Mouse (Mus musculus): Measurements from ENCODE around the gene Ablim1. TPM values are rescaled to one million over a fixed set of nuclear protein-coding genes. Genes with fewer than 3 reads are reported as not detected.

Gene Ablim1
- total and polyA plus RNA-seq, 3 experiments: 101 to 454 (median 418) TPM

DNA sequence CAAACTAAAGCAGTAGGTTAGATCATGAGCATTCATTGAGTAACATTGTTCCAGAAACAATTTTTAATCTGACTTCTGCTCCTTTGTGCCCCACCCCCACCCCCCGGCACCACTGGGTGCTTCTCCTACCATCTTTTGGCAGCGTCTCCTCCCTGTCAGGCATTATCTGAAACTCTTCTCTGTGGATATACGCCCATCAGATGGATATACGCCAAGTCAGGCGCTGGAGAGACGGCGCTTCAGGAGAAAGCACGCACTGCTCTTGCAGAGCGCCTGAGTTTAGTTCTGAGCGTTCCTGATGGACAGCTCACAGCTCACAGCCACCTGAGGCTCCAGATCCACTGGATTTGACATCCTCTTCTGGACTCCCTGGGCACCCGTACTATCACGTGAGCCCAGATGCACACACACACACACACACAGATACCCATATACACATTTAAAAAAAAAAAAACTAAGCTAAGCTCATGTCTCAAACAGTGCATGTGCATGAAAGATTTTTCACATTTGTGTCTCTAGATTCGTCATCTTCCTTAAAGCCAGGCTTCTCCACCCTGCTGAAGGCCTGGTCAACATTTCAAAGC, 24.7 kb upstream of the Ablim1 start:
- H3K27me3 ChIP-seq (ENCODE audit: control insufficient read depth, insufficient read depth, low read length): no peaks in the 10 kb centered on the region
- H3K9ac ChIP-seq (ENCODE audit: low read depth, low read length): no peak overlapping the region
- intact Hi-C loops (cut with DNase I): no loop called here
- WGBS: 49% methylated on average over 13 of the region's 13 CpGs
- no peak overlapping the region for H3K4me3 ChIP-seq
- no peaks in the 10 kb centered on the region for H3K36me3 ChIP-seq (ENCODE audit: control insufficient read depth, insufficient read depth, low read length)
- H3K4me1 ChIP-seq (ENCODE audit: control insufficient read depth, insufficient read depth, low read length): no peaks in the 10 kb centered on the region; the same call in 1 of the 2 replicates
- no peak for DNase-seq
- H3K27ac ChIP-seq: no peak overlapping the region
- TF ChIP-seq CTCF (IDR thresholded peaks at IDR 0.05) (no peak), EP300 (IDR thresholded peaks at IDR 0.05; ENCODE audit: insufficient read depth, low read depth, low read length) (no peak), POLR2A (IDR thresholded peaks at IDR 0.05; ENCODE audit: insufficient read depth, low read depth, low read length) (no peak)
- H3K79me2 ChIP-seq (replicated peaks; ENCODE audit: control insufficient read depth, insufficient read depth, low read length): no peaks in the 10 kb centered on the region

DNA sequence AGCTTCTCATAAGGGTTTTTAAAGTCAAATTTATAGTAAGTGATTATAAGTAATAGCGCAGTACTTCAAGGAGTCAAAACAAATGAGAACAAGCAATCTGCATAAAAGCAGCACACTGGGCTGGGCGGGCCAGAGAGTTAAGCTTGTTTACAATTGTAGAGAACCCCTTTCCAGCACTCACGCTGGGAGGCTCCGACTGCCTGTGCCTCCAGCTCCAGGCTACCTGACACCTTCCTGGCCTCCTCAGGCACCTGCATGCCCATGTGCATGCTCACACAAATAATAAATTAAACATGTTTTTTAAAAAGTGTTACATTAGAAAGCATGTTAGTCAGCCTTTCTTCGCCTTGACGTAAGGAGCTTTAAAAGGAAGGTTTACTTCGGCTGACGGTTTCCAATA, 20.4 kb upstream of the Ablim1 start:
- WGBS: 90% methylated on average over 8 of the region's 8 CpGs
- peak in 1 of 2 experiments; percentile 9 for DNase-seq
- intact Hi-C loops (cut with DNase I): no loop called here
- H3K36me3 ChIP-seq (ENCODE audit: control insufficient read depth, insufficient read depth, low read length): no peaks in the 10 kb centered on the region
- H3K9ac ChIP-seq (ENCODE audit: low read depth, low read length): no peak overlapping the region
- H3K27me3 ChIP-seq (ENCODE audit: control insufficient read depth, insufficient read depth, low read length): no peaks in the 10 kb centered on the region
- H3K27ac ChIP-seq: no peak overlapping the region
- H3K4me1 ChIP-seq (ENCODE audit: control insufficient read depth, insufficient read depth, low read length): no peaks in the 10 kb centered on the region
- H3K79me2 ChIP-seq (replicated peaks; ENCODE audit: control insufficient read depth, insufficient read depth, low read length): no peaks in the 10 kb centered on the region
- H3K4me3 ChIP-seq: no peak overlapping the region
- no peak for TF ChIP-seq POLR2A (IDR thresholded peaks at IDR 0.05; ENCODE audit: insufficient read depth, low read depth, low read length)
- no peak for TF ChIP-seq EP300 (IDR thresholded peaks at IDR 0.05; ENCODE audit: insufficient read depth, low read depth, low read length)
- TF ChIP-seq CTCF (IDR thresholded peaks at IDR 0.05): no peak

DNA sequence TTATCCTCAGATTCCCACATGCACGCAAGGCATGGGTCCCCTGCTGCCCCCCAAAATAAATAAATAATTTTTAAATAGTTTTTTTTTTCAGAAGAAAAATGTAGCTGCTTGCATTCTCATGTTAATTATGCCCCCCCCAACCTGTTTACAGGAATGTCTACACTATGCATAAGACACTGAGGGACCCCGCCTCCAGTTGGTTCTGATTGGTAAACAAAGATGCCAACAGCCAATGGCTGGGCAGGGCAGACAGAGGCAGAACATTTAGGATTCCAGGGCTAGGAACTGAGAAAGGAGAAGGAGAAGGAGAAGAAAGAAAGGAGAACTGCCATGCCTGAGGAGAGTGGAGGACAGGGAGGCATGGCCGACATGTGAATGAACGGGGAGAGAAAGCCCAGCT, 18.6 kb upstream of the Ablim1 start:
- intact Hi-C loops (cut with DNase I): no loop called here
- 83% methylated on average over 4 of the region's 4 CpGs for WGBS
- H3K79me2 ChIP-seq (replicated peaks; ENCODE audit: control insufficient read depth, insufficient read depth, low read length): no peaks in the 10 kb centered on the region
- H3K9ac ChIP-seq (ENCODE audit: low read depth, low read length): no peak overlapping the region
- peak in 1 of 2 experiments; percentile 10 for DNase-seq
- H3K36me3 ChIP-seq (ENCODE audit: control insufficient read depth, insufficient read depth, low read length): no peaks in the 10 kb centered on the region
- H3K27ac ChIP-seq: no peak overlapping the region
- no peak overlapping the region for H3K4me3 ChIP-seq
- peaks cover 1% of the 10 kb centered on the region for H3K4me1 ChIP-seq (ENCODE audit: control insufficient read depth, insufficient read depth, low read length)
- TF ChIP-seq CTCF (IDR thresholded peaks at IDR 0.05) (no peak), EP300 (IDR thresholded peaks at IDR 0.05; ENCODE audit: insufficient read depth, low read depth, low read length) (no peak), POLR2A (IDR thresholded peaks at IDR 0.05; ENCODE audit: insufficient read depth, low read depth, low read length) (no peak)
- H3K27me3 ChIP-seq (ENCODE audit: control insufficient read depth, insufficient read depth, low read length): no peaks in the 10 kb centered on the region

DNA sequence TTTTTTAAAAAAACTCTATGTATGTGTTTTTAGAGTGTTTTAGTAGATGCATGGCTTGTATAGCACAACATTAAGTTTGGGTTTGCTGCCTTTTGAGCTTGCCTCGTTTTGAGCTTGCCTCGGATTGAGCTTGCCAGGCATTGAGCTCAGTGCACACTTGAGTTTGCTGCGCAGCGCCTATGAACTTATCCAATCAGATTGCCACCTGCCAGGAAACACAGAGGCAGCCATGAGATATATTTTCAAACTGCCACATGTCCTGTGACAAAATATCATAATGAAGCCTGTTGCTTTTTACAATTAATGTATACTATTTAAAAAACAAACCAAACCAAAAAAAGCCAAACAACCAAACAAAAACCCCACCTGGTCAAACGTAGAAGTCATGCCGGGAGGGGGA, 16.5 kb upstream of the Ablim1 start:
- 69% methylated on average over 6 of the region's 6 CpGs for WGBS
- no peak for DNase-seq
- intact Hi-C loops (cut with DNase I): no loop called here

DNA sequence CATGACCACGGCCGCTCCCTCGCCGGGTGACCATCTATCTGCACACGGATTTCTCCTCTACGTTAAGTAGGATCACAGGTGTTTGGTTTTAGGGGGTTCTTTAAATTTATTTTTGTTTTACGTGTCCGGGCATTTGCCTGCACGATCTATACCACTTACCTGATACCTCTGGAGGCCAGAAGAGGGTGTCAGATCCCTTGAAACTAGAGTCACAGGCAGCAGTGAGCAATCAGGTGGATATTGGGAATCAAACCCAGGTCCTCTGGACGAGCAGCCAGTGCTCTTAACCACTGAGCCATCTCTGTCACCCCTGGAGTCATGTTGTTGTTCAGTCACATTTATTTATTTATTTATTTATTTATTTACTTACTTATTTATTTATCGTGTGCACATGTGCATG, 15.6 kb upstream of the Ablim1 start:
- no peak overlapping the region for H3K27ac ChIP-seq
- no peak overlapping the region for H3K4me3 ChIP-seq
- H3K27me3 ChIP-seq (ENCODE audit: control insufficient read depth, insufficient read depth, low read length): no peaks in the 10 kb centered on the region
- no peak for TF ChIP-seq POLR2A (IDR thresholded peaks at IDR 0.05; ENCODE audit: insufficient read depth, low read depth, low read length)
- TF ChIP-seq CTCF (IDR thresholded peaks at IDR 0.05): peak; percentile 48
- H3K36me3 ChIP-seq (ENCODE audit: control insufficient read depth, insufficient read depth, low read length): no peaks in the 10 kb centered on the region
- intact Hi-C loops (cut with DNase I): no loop called here
- H3K79me2 ChIP-seq (replicated peaks; ENCODE audit: control insufficient read depth, insufficient read depth, low read length): no peaks in the 10 kb centered on the region
- no peak overlapping the region for H3K9ac ChIP-seq (ENCODE audit: low read depth, low read length)
- peaks cover 3% of the 10 kb centered on the region for H3K4me1 ChIP-seq (ENCODE audit: control insufficient read depth, insufficient read depth, low read length)
- WGBS: 73% methylated on average over 11 of the region's 11 CpGs
- DNase-seq: no peak

More for the DNA sequence above, 16.5 kb upstream of the Ablim1 start:
- H3K36me3 ChIP-seq (ENCODE audit: control insufficient read depth, insufficient read depth, low read length): no peaks in the 10 kb centered on the region
- H3K79me2 ChIP-seq (replicated peaks; ENCODE audit: control insufficient read depth, insufficient read depth, low read length): no peaks in the 10 kb centered on the region
- H3K27me3 ChIP-seq (ENCODE audit: control insufficient read depth, insufficient read depth, low read length): no peaks in the 10 kb centered on the region
- TF ChIP-seq POLR2A (IDR thresholded peaks at IDR 0.05; ENCODE audit: insufficient read depth, low read depth, low read length): no peak
- no peak for TF ChIP-seq CTCF (IDR thresholded peaks at IDR 0.05)
- TF ChIP-seq EP300 (IDR thresholded peaks at IDR 0.05; ENCODE audit: insufficient read depth, low read depth, low read length): no peak
- no peak overlapping the region for H3K9ac ChIP-seq (ENCODE audit: low read depth, low read length)
- no peak overlapping the region for H3K27ac ChIP-seq
- H3K4me3 ChIP-seq: no peak overlapping the region
- peaks cover 1% of the 10 kb centered on the region for H3K4me1 ChIP-seq (ENCODE audit: control insufficient read depth, insufficient read depth, low read length)

DNA sequence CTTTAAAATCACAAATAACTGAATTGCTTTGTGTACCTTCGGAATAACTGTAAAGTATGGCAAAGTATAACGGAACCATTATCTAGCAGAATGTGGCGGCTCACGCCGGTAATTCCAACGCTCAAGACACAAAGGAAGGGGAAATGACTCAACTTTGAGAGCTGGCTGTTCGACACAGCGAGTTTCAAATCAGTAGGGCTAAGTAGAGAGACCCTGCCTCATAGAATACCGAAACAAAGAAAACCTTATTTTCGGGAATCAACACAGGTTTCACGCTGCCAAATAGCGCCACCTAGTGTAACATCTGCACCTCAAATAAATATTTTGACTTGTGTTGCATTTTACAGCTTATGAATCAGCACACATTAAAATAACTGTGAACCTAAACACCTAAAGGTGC, 14.1 kb upstream of the Ablim1 start:
- TF ChIP-seq EP300 (IDR thresholded peaks at IDR 0.05; ENCODE audit: insufficient read depth, low read depth, low read length) (no peak), POLR2A (IDR thresholded peaks at IDR 0.05; ENCODE audit: insufficient read depth, low read depth, low read length) (no peak), CTCF (IDR thresholded peaks at IDR 0.05) (peak; percentile 95)
- H3K4me1 ChIP-seq (ENCODE audit: control insufficient read depth, insufficient read depth, low read length): peaks cover 3% of the 10 kb centered on the region
- peak; percentile 31 to 56 for DNase-seq
- H3K27ac ChIP-seq: no peak overlapping the region; the same call in 1 of the 2 replicates
- 24% methylated on average over 12 of the region's 12 CpGs for WGBS
- peak overlapping the region; percentile 62; the same call in 1 of the 2 replicates for H3K9ac ChIP-seq (ENCODE audit: low read depth, low read length)
- intact Hi-C loops (cut with DNase I): loop anchor here (2.0 to 10.0 kb wide), 2 partner anchors 262 to 404 kb away; no protein-coding TSS in a partner anchor
- H3K79me2 ChIP-seq (replicated peaks; ENCODE audit: control insufficient read depth, insufficient read depth, low read length): no peaks in the 10 kb centered on the region
- H3K36me3 ChIP-seq (ENCODE audit: control insufficient read depth, insufficient read depth, low read length): no peaks in the 10 kb centered on the region
- H3K27me3 ChIP-seq (ENCODE audit: control insufficient read depth, insufficient read depth, low read length): no peaks in the 10 kb centered on the region
- peak overlapping the region; percentile 31; the same call in 1 of the 2 replicates for H3K4me3 ChIP-seq

Data from heart, adult 2 months (tissue).